Mouse (Mus musculus): Measurements from ENCODE around the gene Lhfp. TPM values are rescaled to one million over a fixed set of nuclear protein-coding genes. Genes with fewer than 3 reads are reported as not detected.
A peak's percentile ranks its signal among the peaks of the same experiment; 100 is the strongest.

Gene Lhfp
- polyA plus RNA-seq, 1 experiment from 2014 or later: 53.6 TPM

DNA sequence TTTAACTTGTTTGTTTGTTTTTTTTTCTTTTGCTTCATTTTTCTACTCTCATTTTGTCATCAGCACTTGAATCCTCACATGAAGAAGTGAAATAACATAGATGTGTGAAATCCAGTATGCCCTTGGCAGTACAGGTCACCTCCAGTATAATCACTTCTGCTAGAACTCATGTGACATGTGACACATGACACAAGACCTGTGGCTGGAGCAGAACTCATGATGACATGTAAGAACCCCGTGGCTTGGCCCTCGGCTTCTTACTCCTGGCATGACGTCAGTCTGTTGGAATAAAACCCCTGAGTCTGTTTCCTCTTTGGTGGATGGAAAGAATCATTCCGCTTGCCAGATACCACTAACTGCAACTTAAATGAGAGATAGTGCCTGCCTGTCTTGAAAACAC is 14.0 kb upstream of the Lhfp start:
- 90% methylated on average over 4 of the region's 4 CpGs for WGBS
- Histone ChIP-seq H3K4me1 (no peaks in the 10 kb centered on the region), H3K9ac (replicated peaks) (no peak overlapping the region), H3K4me3 (replicated peaks) (no peak overlapping the region), H3K9me3 (replicated peaks) (no peaks in the 10 kb centered on the region), H3K36me3 (no peaks in the 10 kb centered on the region), H3K4me2 (no peak overlapping the region), H3K27ac (replicated peaks) (no peak overlapping the region), H3K27me3 (replicated peaks) (no peaks in the 10 kb centered on the region)
- ATAC-seq (ENCODE audit: low FRiP score): no peak

DNA sequence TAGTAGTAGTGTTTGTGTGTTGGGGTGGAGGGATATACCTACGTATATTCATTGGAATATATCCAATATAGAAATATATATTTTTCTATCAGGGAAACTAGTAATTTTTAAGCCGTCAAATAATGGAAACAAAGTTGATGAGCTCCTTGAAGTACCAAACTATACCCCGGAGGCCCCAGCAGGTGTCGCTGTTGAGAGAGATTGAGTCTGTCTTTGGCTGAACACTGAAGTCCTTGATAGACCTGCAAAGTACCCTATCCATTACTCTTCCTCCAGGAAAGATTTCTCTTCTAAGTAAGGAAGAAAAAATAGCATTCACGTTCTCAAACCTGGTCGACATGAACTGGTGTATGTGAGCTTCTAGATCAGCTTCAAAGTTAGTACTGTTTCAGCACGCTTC is 12.3 kb upstream of the Lhfp start:
- Histone ChIP-seq H3K4me1 (no peaks in the 10 kb centered on the region), H3K9me3 (replicated peaks) (no peaks in the 10 kb centered on the region), H3K27me3 (replicated peaks) (no peaks in the 10 kb centered on the region), H3K4me3 (replicated peaks) (no peak overlapping the region), H3K36me3 (no peaks in the 10 kb centered on the region), H3K27ac (replicated peaks) (no peak overlapping the region), H3K9ac (replicated peaks) (no peak overlapping the region), H3K4me2 (no peak overlapping the region)
- WGBS: 23% methylated on average over 7 of the region's 7 CpGs
- no peak for ATAC-seq (ENCODE audit: low FRiP score)

DNA sequence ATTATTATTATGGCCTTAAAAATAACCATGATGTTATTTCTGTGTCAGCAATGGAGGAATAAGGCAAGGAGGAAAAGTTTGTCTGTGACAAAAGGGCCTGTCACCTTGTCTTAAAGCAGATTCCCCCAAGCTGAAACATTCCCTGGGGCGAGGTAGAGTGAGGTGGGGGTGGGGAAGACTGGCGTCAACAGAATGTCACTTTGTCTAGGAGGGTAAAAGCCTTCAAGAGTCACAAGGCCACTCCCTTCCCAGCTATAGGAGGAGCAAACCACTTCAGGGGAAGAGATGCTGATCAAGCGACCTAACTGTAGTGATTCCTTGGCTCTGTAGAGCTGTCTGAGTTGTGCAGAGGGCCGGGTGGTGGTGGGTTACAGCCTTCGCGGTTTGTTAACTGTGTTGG is 9.7 kb upstream of the Lhfp start:
- Histone ChIP-seq H3K27me3 (replicated peaks) (no peaks in the 10 kb centered on the region), H3K4me3 (replicated peaks) (no peak overlapping the region), H3K4me1 (no peaks in the 10 kb centered on the region), H3K27ac (replicated peaks) (no peak overlapping the region), H3K36me3 (no peaks in the 10 kb centered on the region), H3K4me2 (no peak overlapping the region), H3K9ac (replicated peaks) (no peak overlapping the region), H3K9me3 (replicated peaks) (no peaks in the 10 kb centered on the region)
- WGBS: 51% methylated on average over 6 of the region's 6 CpGs
- no peak for ATAC-seq (ENCODE audit: low FRiP score)

DNA sequence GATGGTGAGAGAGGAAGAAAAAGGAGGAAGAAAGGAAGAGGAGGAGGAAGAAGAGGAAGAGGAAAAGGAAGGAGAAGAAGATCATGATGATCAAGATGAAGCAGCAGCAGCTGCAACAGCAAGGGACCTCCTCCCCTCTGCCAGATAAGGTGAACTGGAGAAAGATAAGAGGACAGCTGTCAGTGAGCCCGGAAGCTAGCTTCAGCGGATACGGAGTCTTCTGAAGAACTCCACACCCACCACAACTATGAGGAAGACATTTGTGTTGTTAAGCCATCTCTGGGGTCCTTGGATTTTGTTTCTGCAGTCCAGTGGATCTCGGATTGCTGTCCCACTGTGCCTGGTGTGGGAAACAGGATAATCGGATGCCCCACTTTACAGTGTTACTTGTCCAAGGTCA is 8.9 kb upstream of the Lhfp start:
- Histone ChIP-seq H3K4me1 (no peaks in the 10 kb centered on the region), H3K36me3 (no peaks in the 10 kb centered on the region), H3K9ac (replicated peaks) (no peak overlapping the region), H3K9me3 (replicated peaks) (no peaks in the 10 kb centered on the region), H3K27me3 (replicated peaks) (no peaks in the 10 kb centered on the region), H3K4me3 (replicated peaks) (no peak overlapping the region), H3K4me2 (no peak overlapping the region), H3K27ac (replicated peaks) (no peak overlapping the region)
- no peak for ATAC-seq (ENCODE audit: low FRiP score)
- 78% methylated on average over 5 of the region's 5 CpGs for WGBS

DNA sequence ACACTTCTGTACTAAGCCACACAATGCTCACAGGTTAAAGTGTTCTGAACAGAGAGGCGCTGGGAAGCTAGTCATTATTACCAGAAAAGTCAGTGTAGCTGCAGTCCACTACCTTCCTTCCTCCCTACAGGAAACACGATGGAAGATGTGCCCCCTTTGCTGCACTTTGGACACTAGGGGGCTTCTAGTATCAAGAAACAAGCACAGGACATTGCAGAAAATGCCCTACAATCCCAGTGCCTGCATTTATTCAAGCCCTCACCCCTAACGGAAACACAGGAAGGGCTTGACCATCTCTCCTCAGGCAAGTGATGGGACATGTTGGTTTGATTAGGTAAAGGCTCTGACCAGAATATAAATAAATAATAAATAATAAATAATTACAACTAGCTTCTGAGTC is 7.9 kb upstream of the Lhfp start:
- no peak overlapping the region for H3K27ac ChIP-seq (replicated peaks)
- no peaks in the 10 kb centered on the region for H3K4me1 ChIP-seq
- no peak overlapping the region for H3K4me2 ChIP-seq
- no peaks in the 10 kb centered on the region for H3K36me3 ChIP-seq
- no peak overlapping the region for H3K9ac ChIP-seq (replicated peaks)
- 29% methylated on average over 3 of the region's 3 CpGs for WGBS
- H3K4me3 ChIP-seq (replicated peaks): no peak overlapping the region
- no peaks in the 10 kb centered on the region for H3K27me3 ChIP-seq (replicated peaks)
- no peak for ATAC-seq (ENCODE audit: low FRiP score)
- H3K9me3 ChIP-seq (replicated peaks): no peaks in the 10 kb centered on the region

DNA sequence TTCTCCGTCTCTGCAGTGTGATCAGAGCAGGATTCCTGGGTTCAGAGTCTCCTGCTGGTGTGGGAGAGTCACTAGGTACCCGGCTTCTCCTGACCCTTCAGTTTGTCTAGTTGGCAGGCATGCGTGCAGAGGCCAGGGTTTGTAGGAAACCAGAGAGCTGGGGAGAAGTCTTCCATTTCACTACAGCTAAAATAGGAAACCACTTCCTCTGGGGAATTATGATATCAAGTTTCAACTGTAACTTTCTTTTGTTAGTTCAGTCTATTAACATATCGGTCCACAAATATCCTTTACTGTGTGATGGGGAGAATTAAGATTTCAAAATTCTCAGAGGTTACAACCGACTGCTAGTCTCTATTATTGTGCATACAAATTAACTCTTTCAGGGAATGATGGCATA is 5.3 kb upstream of the Lhfp start:
- no peak overlapping the region for H3K4me2 ChIP-seq
- 81% methylated on average over 5 of the region's 5 CpGs for WGBS
- no peak overlapping the region for H3K9ac ChIP-seq (replicated peaks)
- ATAC-seq (ENCODE audit: low FRiP score): no peak
- H3K9me3 ChIP-seq (replicated peaks): no peaks in the 10 kb centered on the region
- no peaks in the 10 kb centered on the region for H3K36me3 ChIP-seq
- no peak overlapping the region for H3K27ac ChIP-seq (replicated peaks)
- peaks cover 8% of the 10 kb centered on the region; the same call in 1 of the 2 replicates for H3K4me1 ChIP-seq
- H3K4me3 ChIP-seq (replicated peaks): no peak overlapping the region
- H3K27me3 ChIP-seq (replicated peaks): 0 out of 2 replicates have a peak, but pooled peaks cover 7% of the 10 kb centered on the region

DNA sequence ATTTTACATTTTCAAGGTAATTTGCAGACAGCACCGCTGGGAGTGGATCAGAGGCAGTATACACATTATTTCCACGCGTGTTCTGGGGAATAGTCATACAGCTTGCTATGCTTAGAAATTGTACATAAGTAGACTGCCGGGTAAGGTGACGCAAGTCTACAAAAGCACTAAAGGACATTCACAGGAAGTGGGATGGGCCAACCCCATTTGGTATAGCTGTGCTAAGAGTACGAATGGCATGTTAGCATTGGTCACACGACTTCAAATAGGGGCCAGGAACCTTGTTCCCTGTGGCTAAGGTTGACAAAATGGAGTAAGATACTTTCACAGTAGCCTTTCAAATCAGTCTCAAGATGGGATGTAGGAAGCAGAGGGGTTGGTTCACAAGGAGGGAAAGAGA is 4.4 kb upstream of the Lhfp start:
- Histone ChIP-seq H3K4me1 (peaks cover 11% of the 10 kb centered on the region; the same call in 1 of the 2 replicates), H3K4me2 (no peak overlapping the region), H3K36me3 (no peaks in the 10 kb centered on the region), H3K27me3 (replicated peaks) (0 out of 2 replicates have a peak, but pooled peaks cover 7% of the 10 kb centered on the region), H3K9me3 (replicated peaks) (no peaks in the 10 kb centered on the region), H3K27ac (replicated peaks) (no peak overlapping the region), H3K4me3 (replicated peaks) (no peak overlapping the region), H3K9ac (replicated peaks) (no peak overlapping the region)
- ATAC-seq (ENCODE audit: low FRiP score): no peak
- 83% methylated on average over 7 of the region's 7 CpGs for WGBS

DNA sequence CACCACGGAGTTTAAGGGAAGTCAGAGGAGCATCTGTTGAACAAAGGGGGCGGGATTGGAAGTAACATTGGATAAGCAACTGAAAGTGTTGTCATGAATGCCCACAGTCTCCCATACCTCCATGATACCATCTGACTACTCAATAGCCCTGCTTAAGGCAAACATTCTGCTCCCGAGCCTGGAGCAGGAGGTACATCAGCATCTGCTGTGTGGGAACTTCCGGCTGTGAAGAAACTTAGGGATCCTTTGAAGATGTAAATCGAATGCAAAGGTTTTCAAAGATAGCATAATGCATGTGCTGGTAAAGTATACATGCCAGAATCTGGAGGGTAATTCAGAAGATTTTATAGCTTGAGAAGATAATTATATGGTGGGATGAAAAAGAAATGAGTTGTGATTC is 2.4 kb upstream of the Lhfp start:
- ATAC-seq (ENCODE audit: low FRiP score): no peak
- 82% methylated on average over 5 of the region's 5 CpGs for WGBS

DNA sequence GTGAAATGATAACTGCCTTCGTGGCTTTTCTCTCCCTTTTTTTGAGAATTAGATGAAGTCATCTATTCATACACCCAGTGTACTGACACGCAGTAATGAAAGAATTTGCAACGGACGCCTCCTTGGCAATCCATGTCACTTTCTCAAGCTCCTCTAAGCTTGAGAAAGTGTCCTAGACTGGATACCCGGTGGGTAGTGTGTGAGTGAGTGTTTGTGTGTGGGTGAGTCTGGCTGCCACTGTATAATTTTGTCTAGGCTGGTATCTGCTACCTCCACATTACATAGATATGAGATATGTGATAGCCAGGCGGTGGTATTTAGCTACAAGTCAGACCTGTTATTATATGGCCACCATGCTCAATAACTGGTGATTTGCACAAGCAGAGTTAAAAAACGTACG is 1.6 kb upstream of the Lhfp start:
- no peak overlapping the region for H3K27ac ChIP-seq (replicated peaks)
- no peaks in the 10 kb centered on the region for H3K9me3 ChIP-seq (replicated peaks)
- no peak overlapping the region for H3K4me3 ChIP-seq (replicated peaks)
- H3K9ac ChIP-seq (replicated peaks): no peak overlapping the region
- 83% methylated on average over 8 of the region's 8 CpGs for WGBS
- ATAC-seq (ENCODE audit: low FRiP score): no peak
- H3K36me3 ChIP-seq: no peaks in the 10 kb centered on the region
- peaks cover 15% of the 10 kb centered on the region; the same call in 1 of the 2 replicates for H3K27me3 ChIP-seq (replicated peaks)
- no peak overlapping the region for H3K4me2 ChIP-seq
- peaks cover 28% of the 10 kb centered on the region for H3K4me1 ChIP-seq

More for the DNA sequence above, 2.4 kb upstream of the Lhfp start:
- H3K27me3 ChIP-seq (replicated peaks): peaks cover 15% of the 10 kb centered on the region; the same call in 1 of the 2 replicates
- peaks cover 22% of the 10 kb centered on the region for H3K4me1 ChIP-seq
- H3K9ac ChIP-seq (replicated peaks): no peak overlapping the region
- no peaks in the 10 kb centered on the region for H3K36me3 ChIP-seq
- no peak overlapping the region for H3K4me2 ChIP-seq
- no peaks in the 10 kb centered on the region for H3K9me3 ChIP-seq (replicated peaks)
- H3K4me3 ChIP-seq (replicated peaks): no peak overlapping the region
- no peak overlapping the region for H3K27ac ChIP-seq (replicated peaks)

DNA sequence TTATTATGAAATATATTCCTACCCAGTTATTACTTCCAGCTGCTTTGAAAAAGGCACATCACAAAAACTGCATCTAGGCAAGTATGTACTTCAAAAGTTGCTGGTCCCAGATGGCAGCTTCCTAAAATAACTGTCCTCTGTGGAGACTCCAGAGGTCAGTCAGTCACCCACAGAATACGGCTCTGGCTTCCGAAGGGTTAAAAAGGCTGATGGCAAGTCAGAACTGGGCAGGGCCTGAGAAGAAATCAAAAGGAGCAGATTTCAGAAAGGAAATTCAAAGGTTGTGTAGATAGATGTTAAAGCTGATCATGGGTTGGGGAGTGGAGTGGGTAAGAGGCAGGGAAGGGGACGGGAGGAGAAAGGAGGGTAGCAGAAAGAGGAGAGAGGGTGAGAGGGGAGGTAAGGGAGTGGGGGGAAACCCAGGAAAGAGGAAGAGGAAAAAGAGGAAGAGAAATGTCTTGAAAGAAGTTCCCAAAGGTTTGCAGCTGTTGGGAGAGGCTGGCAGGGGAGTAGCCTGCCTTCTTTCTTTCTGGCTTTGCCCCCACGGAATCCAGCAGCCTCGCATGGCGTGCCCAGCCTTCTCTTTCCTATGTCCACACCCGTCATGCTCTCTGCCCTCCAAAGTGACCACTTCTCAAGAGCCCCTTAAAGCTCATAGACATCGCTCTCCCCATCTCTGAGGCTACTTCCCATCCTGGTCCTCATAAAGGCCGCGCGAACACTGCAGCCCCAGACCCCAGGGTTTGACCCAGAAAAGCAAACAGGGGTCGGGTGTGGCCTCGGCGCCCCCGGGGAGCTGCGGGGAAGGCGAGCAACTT is 526 bp upstream of the Lhfp start:
- H3K27ac ChIP-seq (replicated peaks): peak overlapping the region; percentile 75
- 7% methylated on average over 17 of the region's 17 CpGs for WGBS
- no peak; the same call in none of the 2 replicates for ATAC-seq (ENCODE audit: low FRiP score)

DNA sequence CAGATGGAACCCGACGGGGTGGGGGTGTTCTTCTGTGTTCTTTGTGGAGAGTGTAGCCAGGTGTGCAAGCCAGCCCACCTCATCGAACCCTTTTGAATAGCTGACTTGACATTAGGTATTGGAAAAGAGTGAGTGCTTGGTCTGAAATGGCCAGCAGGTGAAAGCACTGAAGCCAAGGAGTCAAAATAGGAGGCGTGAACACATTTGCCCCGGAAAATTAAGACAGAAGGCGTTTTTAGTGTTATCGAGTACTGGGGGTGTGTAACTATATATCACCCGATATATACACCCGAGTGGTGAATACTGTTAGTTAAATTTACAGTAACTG is 876 bp downstream of the Lhfp start:
- peaks cover 36% of the 10 kb centered on the region for H3K4me1 ChIP-seq
- peak overlapping the region; percentile 94 for H3K4me2 ChIP-seq
- no peak for ATAC-seq (ENCODE audit: low FRiP score)
- H3K27me3 ChIP-seq (replicated peaks): peaks cover 15% of the 10 kb centered on the region; the same call in 1 of the 2 replicates
- H3K9me3 ChIP-seq (replicated peaks): no peaks in the 10 kb centered on the region
- peak overlapping the region; percentile 58 for H3K4me3 ChIP-seq (replicated peaks)
- no peaks in the 10 kb centered on the region for H3K36me3 ChIP-seq
- H3K9ac ChIP-seq (replicated peaks): peak overlapping the region; percentile 57
- peak overlapping the region; percentile 75 for H3K27ac ChIP-seq (replicated peaks)
- 21% methylated on average over 9 of the region's 9 CpGs for WGBS

More for the DNA sequence above, 526 bp upstream of the Lhfp start:
- H3K9ac ChIP-seq (replicated peaks): peak overlapping the region; percentile 57
- peak overlapping the region; percentile 58 for H3K4me3 ChIP-seq (replicated peaks)
- peak overlapping the region; percentile 94 for H3K4me2 ChIP-seq
- no peaks in the 10 kb centered on the region for H3K9me3 ChIP-seq (replicated peaks)
- peaks cover 15% of the 10 kb centered on the region; the same call in 1 of the 2 replicates for H3K27me3 ChIP-seq (replicated peaks)
- H3K36me3 ChIP-seq: no peaks in the 10 kb centered on the region
- peaks cover 36% of the 10 kb centered on the region for H3K4me1 ChIP-seq

DNA sequence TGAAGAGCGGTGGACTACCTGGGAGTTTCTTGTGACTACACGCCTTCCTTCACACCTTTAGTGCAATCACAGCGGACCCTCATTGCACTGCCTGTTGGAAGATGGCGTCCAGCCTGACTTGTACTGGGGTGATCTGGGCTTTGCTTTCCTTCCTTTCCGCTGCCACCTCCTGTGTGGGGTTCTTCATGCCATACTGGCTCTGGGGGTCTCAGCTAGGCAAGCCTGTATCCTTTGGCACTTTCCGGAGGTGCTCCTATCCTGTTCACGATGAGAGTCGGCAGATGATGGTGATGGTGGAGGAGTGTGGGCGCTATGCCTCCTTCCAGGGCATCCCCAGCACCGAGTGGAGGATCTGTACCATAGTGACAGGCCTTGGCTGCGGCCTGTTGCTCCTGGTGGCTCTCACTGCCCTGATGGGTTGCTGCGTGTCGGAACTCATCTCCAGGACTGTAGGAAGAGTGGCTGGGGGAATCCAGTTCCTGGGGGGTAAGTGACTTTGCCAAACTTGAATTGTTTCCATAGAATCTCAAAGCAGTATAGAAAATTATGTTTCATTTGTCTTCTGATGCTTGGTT is 2.0 kb downstream of the Lhfp start:
- Histone ChIP-seq H3K27me3 (replicated peaks) (peaks cover 15% of the 10 kb centered on the region; the same call in 1 of the 2 replicates), H3K4me3 (replicated peaks) (peak overlapping the region; percentile 58), H3K9ac (replicated peaks) (no peak overlapping the region), H3K4me2 (peak overlapping the region; percentile 94), H3K9me3 (replicated peaks) (no peaks in the 10 kb centered on the region), H3K36me3 (no peaks in the 10 kb centered on the region), H3K27ac (replicated peaks) (no peak overlapping the region), H3K4me1 (peaks cover 36% of the 10 kb centered on the region)
- 89% methylated on average over 13 of the region's 13 CpGs for WGBS
- ATAC-seq (ENCODE audit: low FRiP score): no peak

All from neural tube, embryonic 15.5 days (tissue).